ENCODE assay signal across 12 mouse cellular contexts in the genomic region with DNA sequence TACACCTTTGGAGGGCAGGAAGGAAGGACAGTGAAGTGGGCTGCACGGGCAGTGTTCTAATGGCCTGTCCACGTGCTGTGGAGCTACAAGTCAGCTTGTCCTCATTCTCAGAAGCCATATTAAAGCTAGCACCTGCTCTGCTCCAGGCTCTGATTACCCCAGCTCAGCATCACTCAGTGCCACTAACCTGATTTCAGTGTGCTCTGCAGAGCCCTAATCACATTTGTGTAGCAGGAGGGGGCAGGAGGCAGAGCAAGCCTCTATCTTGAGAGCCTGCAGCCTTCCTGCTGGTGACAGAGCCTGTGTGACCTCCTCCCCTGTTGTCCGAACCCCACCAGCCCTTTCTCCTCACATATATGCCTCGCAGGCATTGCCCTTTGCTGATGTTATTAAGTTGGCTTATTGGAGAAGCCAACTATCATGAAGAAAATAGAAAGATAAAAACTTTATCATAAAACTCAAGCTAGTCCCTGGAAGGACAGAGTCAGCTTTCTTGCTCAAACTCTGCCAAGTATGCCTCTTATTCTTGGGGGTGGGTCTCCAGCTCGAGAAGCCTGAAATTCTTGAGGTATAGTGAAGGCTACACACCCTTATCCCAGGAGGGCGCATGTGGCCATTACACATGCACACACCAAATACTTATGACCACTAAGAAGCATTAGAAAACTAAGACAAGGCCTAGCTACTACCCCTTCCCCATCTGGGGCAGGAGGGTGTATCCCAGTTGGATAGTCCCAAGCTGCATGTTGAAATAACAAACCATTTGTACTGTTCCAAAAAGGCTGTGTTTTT. TPM values are rescaled to one million over a fixed set of nuclear protein-coding genes. Genes with fewer than 3 reads are reported as not detected.
DNase-seq lines count a peak whose midpoint lies in the region; ATAC-seq and TF ChIP-seq lines count a peak whose summit lies in the region.
"Had no signal": no experiment of that assay in that cellular context is flagged by ENCODE, and none has a peak within 500 bp of the region (broad histone marks: within the 10 kb centered on the region; RNA-seq: fewer than 3 reads in every experiment).

No protein-coding gene starts in this region.

- no peak overlapping the region for H3K9ac ChIP-seq in limb, embryonic 12.5 days (replicated peaks)
- H3K9ac ChIP-seq in stomach, postnatal 0 days (ENCODE audit: low read length) = no peak overlapping the region
- H3K9ac ChIP-seq: neural tube, embryonic 12.5 days had no signal

- peaks cover 24% of the 10 kb centered on the region for H3K4me1 ChIP-seq in megakaryocyte, embryonic 14.5 days
- peaks cover 22% of the 10 kb centered on the region for H3K4me1 ChIP-seq in limb, embryonic 12.5 days (replicated peaks)
- no peaks in the 10 kb centered on the region for H3K4me1 ChIP-seq in stomach, postnatal 0 days (replicated peaks; ENCODE audit: control insufficient read depth, insufficient read depth)

- peaks cover 30% of the 10 kb centered on the region for H3K27me3 ChIP-seq in megakaryocyte, embryonic 14.5 days (replicated peaks)
- H3K27me3 ChIP-seq in limb, embryonic 12.5 days = no peaks in the 10 kb centered on the region
- H3K27me3 ChIP-seq in stomach, postnatal 0 days (ENCODE audit: control insufficient read depth, insufficient read depth, low read length) = no peaks in the 10 kb centered on the region
- H3K27me3 ChIP-seq: CH12.LX; neural tube, embryonic 12.5 days had no signal

- no peaks in the 10 kb centered on the region for H3K36me3 ChIP-seq in megakaryocyte, embryonic 14.5 days (replicated peaks; ENCODE audit: low read length)
- H3K36me3 ChIP-seq in limb, embryonic 12.5 days = no peaks in the 10 kb centered on the region
- H3K36me3 ChIP-seq in stomach, postnatal 0 days (ENCODE audit: control insufficient read depth, insufficient read depth, low read length) = no peaks in the 10 kb centered on the region
- H3K36me3 ChIP-seq: neural tube, embryonic 12.5 days had no signal

- no peak overlapping the region for H3K4me2 ChIP-seq in limb, embryonic 12.5 days
- H3K4me2 ChIP-seq in stomach, postnatal 0 days (replicated peaks; ENCODE audit: low read depth) = no peak overlapping the region
- H3K4me2 ChIP-seq: neural tube, embryonic 12.5 days had no signal

- DNase-seq in gastrocnemius, adult 18-20 months (ENCODE audit: low spot score) = peak; percentile 67
- DNase-seq in gastrocnemius, postnatal 10 days = no peak
- DNase-seq in stomach, postnatal 0 days (ENCODE audit: low spot score) = no peak
- DNase-seq in frontal cortex, postnatal 10 days (ENCODE audit: low spot score in 2 of 2) = no peak
- no peak for DNase-seq in thymus, postnatal 4 days
- DNase-seq: embryo, embryonic 11 days; kidney, adult 8-10 months had no signal

- H3K27ac ChIP-seq in limb, embryonic 12.5 days = peak overlapping the region; percentile 74
- no peak overlapping the region for H3K27ac ChIP-seq in stomach, postnatal 0 days (replicated peaks)
- H3K27ac ChIP-seq: neural tube, embryonic 12.5 days had no signal

- no peak for ATAC-seq in megakaryocyte, adult 5-6 weeks (ENCODE audit: poor library complexity, severe bottlenecking)
- no peak; the same call in 1 of the 2 replicates for ATAC-seq in limb, embryonic 12.5 days (ENCODE audit: insufficient number of reproducible peaks, insufficient read depth, low FRiP score, low TSS enrichment, low read depth)
- ATAC-seq in stomach, postnatal 0 days (ENCODE audit: low FRiP score, low TSS enrichment) = peak; percentile 38; the same call in 1 of the 2 replicates

- TF ChIP-seq CTCF in stomach, postnatal 0 days (IDR thresholded peaks at IDR 0.05; ENCODE audit: low read depth) = no peak

- no peak for TF ChIP-seq EP300 in stomach, postnatal 0 days (optimal IDR thresholded peaks at IDR 0.05)

- no peaks in the 10 kb centered on the region for H3K9me3 ChIP-seq in megakaryocyte, embryonic 14.5 days
- no peaks in the 10 kb centered on the region for H3K9me3 ChIP-seq in limb, embryonic 12.5 days
- no peaks in the 10 kb centered on the region for H3K9me3 ChIP-seq in stomach, postnatal 0 days (ENCODE audit: control insufficient read depth, low read length)
- H3K9me3 ChIP-seq: neural tube, embryonic 12.5 days had no signal

- 65% methylated on average over 6 of the region's 6 CpGs for WGBS in limb, embryonic 12.5 days
- 66% methylated on average over 6 of the region's 6 CpGs for WGBS in stomach, postnatal 0 days

- H3K4me3 ChIP-seq in megakaryocyte, embryonic 14.5 days (replicated peaks) = peak overlapping the region; percentile 34
- no peak overlapping the region for H3K4me3 ChIP-seq in limb, embryonic 12.5 days (replicated peaks)
- H3K4me3 ChIP-seq in stomach, postnatal 0 days (ENCODE audit: low read depth, low read length) = no peak overlapping the region
- H3K4me3 ChIP-seq: neural tube, embryonic 12.5 days had no signal

RNA-seq across cellular contexts. Expression of gene Fignl1, which starts 41.9 kb away (rescaled TPM):
- total RNA-seq in gastrocnemius, adult 18-20 months (2021) = under 1 TPM; 0.14 to 0.18 TPM
- 1 to 10 TPM; 3.9 to 4.8 TPM for total RNA-seq in gastrocnemius, postnatal 10 days (2021)
- 0.17 TPM in 1 of 2 replicates, not detected in the other for polyA plus RNA-seq in megakaryocyte, embryonic 14.5 days (2012; ENCODE audit: insufficient read depth, low replicate concordance)
- total RNA-seq in megakaryocyte, adult 5-6 weeks (2015) = 45.4 and 46.4 TPM in 2 replicates
- total RNA-seq in megakaryocyte, adult 5-6 weeks (2017) = 64.2 and 65.6 TPM in 2 replicates
- 74.5 and 78.1 TPM in 2 replicates for polyA plus RNA-seq in limb, embryonic 12.5 days (2016; fragmentation: Nextera tagmentation; extraction: Ambion mirVana)
- polyA plus RNA-seq in stomach, postnatal 0 days (2015; fragmentation: Nextera tagmentation; extraction: Ambion mirVana) = 9.5 and 10.5 TPM in 2 replicates

RNA-seq across cellular contexts. Expression of gene Ddc, which starts 47.3 kb away (rescaled TPM):
- total RNA-seq in gastrocnemius, adult 18-20 months (2021) = under 1 TPM; 0.66 to 0.71 TPM
- total RNA-seq in gastrocnemius, postnatal 10 days (2021) = 10 to 100 TPM; 38.1 to 45.7 TPM
- not detected in 2 replicates for polyA plus RNA-seq in megakaryocyte, embryonic 14.5 days (2012; ENCODE audit: insufficient read depth, low replicate concordance)
- total RNA-seq in megakaryocyte, adult 5-6 weeks (2015) = 0.23 and 0.38 TPM in 2 replicates
- 0.16 TPM in 1 of 2 replicates, not detected in the other for total RNA-seq in megakaryocyte, adult 5-6 weeks (2017)
- polyA plus RNA-seq in limb, embryonic 12.5 days (2016; fragmentation: Nextera tagmentation; extraction: Ambion mirVana) = 11.9 and 13.0 TPM in 2 replicates
- polyA plus RNA-seq in stomach, postnatal 0 days (2015; fragmentation: Nextera tagmentation; extraction: Ambion mirVana) = 24.0 and 24.1 TPM in 2 replicates

Comparison
In these comparisons a context has a peak if more than half of its experiments do, and no peak if none do; other contexts are left out.
1. RNA of gene Ddc, which starts 47.3 kb away (total RNA-seq): 38.1 to 45.7 TPM in gastrocnemius, postnatal 10 days; 0.66 to 0.71 TPM in gastrocnemius, adult 18-20 months and 0.16 to 0.38 TPM in megakaryocyte, adult 5-6 weeks; every median in the first group is over 10 times any median in the second.
2. RNA of gene Fignl1, which starts 41.9 kb away (total RNA-seq): 45.4 to 65.6 TPM in megakaryocyte, adult 5-6 weeks; 3.9 to 4.8 TPM in gastrocnemius, postnatal 10 days and 0.14 to 0.18 TPM in gastrocnemius, adult 18-20 months; every median in the first group is over 4 times any median in the second.